Mouse (Mus musculus) large intestine, adult 2 months (tissue): ENCODE data around the gene Stag1. TPM values are rescaled to one million over a fixed set of nuclear protein-coding genes. Genes with fewer than 3 reads are reported as not detected.
A peak's percentile ranks its signal among the peaks of the same experiment; 100 is the strongest.

Experiments used
- DNase-seq: peaks from one replicate; pipeline ENCODE4 v3.0.0-alpha.2; 2012; ENCODE audit warnings: low read depth, low spot score
- WGBS: fragments of 180-500 bp; shearing (Covaris S2); methylation state at CpG from one replicate; pipeline ENCODE4 v1.1.7; 2018; 5-methylcytosine and 5-hydroxymethylcytosine counted together
- polyA plus RNA-seq: library from polyadenylated mRNA; depleted of rRNA; stranded (reverse); fragments of >200 nt; gene quantifications from 2 replicates; pipeline ENCODE4 v1.2.3, GENCODE M21; 2012

The Stag1 gene
- polyA plus RNA-seq, 1 experiment: 3.3 TPM

DNA sequence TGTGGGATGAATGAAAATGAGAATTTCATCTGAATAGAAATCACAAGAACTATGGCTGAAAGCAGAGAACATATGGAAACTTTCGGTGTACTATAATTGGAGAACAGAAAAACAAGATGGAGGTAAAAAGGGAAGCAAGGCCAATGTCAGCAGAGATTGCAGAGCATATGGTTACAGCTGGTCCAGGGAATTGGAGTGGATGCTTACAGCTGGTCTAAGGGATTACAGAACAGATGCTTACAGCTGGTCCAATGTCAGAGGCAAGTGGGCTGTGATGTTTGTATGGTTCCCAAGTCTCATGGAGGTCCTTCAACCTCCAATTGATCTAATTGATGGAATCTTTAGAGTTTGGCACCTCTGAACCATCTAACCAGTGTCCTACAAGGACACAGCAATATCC, 4.5 kb downstream of the Stag1 start:
- WGBS: 81% methylated on average over 1 of the region's 1 CpGs

DNA sequence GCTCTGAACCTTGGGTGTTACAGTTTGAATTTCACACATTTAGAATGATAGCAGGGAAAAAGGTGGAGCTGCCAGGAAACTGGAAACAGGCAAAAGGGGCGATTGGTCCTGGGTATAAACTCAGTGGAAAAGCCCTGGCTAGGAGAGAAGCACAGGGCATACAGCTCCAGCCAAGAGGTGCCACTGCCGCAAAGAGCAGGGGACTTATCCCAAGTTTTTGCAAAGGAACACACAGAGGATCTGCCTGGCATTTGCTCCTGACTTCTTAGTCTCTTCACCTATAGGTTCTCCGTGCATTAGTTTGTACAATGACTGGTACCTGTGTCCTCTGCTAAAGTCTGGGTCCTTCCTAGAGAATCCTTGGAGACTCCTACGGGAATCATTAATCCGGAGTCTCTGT, 5.6 kb downstream of the Stag1 start:
- 76% methylated on average over 5 of the region's 5 CpGs for WGBS
- DNase-seq: no peak

More for the DNA sequence above, 4.5 kb downstream of the Stag1 start:
- no peak for DNase-seq

DNA sequence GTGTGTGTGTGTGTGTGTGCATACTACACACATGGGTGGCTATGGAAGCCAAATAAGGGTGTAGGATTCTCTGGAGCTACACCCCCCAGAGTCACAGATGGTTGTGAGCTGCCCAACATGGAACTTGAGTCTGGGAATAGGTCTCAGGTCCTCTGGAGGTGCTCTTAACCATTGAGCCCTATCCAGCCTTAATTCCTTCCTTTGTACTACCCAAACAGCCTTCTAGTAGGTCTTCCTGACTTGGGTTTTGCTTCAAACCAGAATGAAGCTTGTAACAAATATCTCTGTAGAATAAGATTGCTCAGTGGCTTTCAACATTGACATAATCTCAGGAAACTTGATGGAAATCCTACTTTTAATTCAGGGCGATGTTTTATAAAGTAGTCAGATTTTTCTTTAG, 7.9 kb downstream of the Stag1 start:
- 86% methylated on average over 1 of the region's 1 CpGs for WGBS
- no peak for DNase-seq

DNA sequence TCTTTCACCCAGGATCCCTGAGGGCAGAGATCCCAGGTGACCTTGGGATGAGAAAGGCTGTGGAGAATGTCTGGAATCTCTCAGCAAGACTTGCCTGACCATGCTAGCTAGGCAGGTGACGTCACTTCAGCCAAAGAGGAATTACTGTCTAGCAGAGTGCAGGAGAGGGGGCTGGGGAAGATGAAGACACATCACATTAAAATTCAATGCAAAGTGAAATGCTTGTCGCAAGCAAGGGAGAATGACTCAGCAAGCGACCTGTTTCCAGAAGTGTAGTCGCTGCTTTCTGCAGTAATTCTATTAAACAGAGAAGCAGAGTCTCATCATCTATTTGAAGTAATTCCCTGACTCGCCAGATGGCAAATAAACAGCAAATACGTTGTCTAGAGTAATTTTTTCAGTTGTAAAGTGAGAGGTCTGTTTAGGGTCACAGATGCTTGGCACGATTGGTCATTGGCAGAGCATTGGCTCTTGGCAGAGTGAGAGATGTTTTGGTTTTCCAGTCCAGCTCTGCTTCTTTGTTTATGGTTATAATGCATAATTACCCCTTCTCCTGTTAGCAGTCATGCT, 8.5 kb downstream of the Stag1 start:
- WGBS: 53% methylated on average over 7 of the region's 7 CpGs
- DNase-seq: no peak

DNA sequence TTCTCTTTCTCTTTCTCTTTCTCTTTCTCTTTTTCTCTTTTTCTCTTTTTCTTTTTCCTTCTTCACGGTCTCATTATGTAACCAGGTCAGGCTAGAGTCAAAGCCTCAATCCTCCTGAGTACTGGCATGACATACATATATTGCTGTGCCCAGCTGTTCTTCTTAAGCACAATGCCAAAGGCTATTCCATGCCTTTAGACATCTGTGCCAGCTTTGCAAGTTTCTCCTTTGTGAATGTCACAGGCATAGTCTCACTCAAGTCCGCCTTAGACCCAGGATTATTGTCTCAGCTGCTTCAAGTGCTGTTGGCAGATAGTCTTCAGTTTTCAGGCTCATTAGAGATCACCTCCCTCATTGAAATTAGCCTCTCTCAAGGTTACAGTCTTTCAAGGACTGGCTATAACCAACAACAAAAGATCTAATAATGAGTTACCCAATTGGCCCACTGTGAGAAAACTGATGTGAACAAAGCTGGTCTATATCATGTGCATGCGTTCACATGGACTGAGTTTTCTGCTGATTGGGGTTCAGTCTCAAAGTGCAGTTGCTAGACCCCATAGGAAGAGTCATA, 16.0 kb downstream of the Stag1 start:
- 93% methylated on average over 3 of the region's 3 CpGs for WGBS
- no peak for DNase-seq

DNA sequence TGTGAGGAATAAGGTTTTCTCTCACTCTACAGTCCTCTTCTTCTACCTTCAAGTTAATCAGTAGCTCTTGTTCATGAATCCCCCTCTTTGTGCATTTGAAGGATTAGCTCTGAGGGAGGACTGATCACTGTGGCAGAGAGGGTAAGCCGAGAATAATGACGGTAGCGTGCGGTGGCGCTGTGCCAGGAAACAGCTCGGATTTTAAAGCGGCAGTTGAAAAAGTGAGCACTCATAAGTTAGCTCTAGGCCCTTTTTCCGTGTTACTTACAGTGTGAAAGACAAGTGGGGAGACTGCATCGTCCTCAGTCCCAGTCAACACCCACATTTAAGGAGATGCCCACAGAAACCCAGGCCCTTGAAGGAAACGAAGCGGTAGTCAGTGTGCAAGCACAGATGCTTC, 19.3 kb downstream of the Stag1 start:
- WGBS: 20% methylated on average over 11 of the region's 11 CpGs

DNA sequence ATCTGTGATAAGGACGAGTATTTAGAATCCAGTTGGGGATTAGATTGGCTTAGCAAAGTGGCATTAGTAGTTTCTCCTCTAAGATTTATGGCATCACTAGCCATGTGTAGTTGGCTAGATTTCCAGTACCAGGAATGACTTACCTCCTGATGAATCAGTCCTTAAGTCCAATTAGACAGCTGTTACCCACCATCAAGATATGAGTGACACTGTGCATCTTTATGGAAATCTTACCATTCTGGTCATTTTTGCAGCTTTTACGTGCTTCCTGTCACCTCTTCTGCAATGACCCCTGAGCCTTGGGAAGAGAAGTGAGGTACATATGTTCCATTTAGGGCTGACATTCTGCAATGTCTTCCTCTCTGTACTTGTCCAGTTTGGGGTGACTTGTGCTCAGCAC, 28.7 kb downstream of the Stag1 start:
- WGBS: 74% methylated on average over 2 of the region's 2 CpGs

More for the DNA sequence above, 19.3 kb downstream of the Stag1 start:
- no peak for DNase-seq

DNA sequence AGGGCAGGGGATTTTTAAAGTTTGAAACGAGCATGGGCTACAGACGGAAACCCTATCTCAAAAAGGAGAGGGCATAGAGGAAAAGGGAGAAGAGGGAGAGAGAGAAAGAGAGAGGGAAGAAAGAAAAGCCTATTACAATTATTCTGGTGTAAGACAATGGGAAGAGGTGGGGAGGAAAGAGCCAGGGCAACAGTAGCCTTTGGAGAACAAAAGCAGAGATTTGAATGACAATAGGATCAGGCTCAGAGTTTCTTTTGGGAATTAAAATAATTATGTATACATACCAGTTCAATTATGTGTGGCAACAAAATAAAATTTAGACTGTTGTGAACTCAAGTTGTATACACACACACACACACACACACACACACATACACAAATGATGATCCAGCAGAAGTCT, 43.2 kb downstream of the Stag1 start:
- no peak for DNase-seq
- WGBS: 95% methylated on average over 2 of the region's 2 CpGs

More for the DNA sequence above, 28.7 kb downstream of the Stag1 start:
- no peak for DNase-seq

DNA sequence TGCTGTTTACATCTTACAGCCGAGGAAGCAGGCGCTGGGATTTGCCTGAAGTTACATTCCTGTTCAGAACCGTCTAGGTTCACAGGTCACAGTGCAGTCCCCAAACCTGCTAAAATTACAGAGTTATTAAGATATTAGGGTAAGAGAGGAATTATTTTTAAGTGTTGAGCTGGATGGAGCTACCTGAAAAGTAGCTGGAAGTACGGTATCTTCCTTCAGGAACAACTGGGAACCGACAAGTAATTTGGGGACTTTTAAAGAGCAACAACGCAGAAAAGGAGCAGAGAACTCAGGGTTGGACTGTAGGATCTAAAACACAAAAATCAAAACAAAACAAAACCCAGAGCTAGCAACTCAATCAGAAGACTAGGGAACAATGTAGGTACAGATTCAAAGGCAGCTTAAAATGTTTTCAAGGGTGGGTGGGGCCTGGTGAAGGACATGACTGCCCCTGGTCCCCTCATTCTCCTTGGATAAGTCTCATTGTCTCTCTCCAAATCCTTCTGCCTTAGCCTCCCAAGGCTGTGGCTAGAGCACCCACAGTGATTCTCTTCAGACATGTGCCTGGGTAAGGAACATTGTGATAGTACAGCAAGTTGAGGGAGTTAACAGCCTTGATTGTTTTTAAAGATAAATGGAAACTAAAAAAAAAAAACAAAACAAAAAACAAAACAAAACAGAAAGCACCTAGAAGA, 43.9 kb downstream of the Stag1 start:
- WGBS: 75% methylated on average over 6 of the region's 6 CpGs
- DNase-seq: no peak

DNA sequence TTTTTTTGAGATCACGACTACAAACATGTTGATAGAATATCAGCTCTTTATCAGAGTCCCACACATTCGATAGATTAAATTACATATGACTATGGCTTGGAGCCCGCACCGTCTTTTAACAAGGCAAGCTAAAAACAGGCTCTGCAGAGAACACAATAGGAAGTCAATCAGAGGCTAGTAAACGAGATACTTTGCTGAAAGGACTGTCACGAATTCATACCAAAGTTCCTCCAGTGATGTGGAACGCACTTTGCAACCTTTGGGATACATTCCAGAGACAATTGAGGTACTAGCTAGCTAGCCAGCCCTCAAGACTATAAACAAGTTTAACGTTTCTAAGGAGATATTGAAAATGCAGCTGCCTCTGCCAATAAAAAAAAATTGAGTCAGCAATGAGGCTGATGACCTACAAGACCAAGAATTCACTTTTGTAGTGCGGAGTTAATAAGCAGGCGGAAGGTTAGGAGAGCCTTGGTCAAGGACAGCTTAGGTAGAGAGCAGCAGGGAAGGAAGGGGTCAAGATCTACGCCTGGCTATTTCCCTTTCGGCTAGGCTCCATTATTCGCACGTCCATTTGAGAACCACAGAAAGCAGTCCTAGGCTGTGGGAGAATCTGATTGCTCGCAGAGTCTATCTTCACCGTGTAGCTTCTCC, 44.7 kb downstream of the Stag1 start:
- 1% methylated on average over 16 of the region's 16 CpGs for WGBS
- DNase-seq: peak; percentile 51

DNA sequence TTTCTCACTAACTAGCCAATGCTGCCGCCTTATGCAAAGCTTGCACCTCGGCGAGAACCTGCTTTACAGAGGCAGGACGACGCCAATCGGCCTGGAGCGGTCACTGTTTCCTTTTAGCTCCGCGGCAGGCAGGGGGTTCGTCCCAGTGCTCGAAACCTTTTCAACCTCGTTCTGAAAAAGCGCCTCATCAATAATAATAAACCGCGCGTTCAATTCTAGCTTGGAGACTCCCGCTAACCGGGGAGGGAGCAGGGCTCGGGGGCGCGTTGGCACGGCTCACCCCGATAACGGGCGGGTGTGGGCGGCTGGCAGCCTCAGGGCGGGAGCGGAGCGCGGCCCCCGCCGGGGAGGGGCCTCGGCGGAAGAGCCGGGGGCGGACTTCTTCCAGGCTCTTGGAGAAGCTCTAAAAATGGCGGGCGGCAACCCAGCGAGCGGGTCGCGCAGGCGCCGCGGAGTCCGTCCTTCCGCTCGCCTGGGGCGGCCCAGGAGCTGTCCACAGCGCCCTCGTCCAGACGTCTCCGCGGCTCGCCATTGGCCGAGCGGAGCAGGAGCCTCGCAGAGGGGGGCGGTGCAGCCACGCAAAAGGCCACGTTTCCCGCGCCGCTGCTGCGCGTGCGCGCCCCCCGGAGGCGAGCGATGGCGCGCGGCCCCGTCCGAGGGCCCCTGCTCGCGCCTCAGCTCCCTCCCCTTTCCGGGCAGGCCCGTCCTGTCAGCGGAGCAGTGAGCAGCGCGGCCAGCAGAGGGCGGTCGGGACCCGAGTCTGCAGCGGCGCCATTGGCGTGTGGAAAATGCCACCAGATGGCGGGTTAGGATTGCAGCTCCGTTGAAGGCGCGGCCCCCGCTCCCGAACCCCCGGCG, 45.5 kb downstream of the Stag1 start:
- WGBS: under 1% methylated on average over 97 of the region's 97 CpGs
- DNase-seq: peak; percentile 87

DNA sequence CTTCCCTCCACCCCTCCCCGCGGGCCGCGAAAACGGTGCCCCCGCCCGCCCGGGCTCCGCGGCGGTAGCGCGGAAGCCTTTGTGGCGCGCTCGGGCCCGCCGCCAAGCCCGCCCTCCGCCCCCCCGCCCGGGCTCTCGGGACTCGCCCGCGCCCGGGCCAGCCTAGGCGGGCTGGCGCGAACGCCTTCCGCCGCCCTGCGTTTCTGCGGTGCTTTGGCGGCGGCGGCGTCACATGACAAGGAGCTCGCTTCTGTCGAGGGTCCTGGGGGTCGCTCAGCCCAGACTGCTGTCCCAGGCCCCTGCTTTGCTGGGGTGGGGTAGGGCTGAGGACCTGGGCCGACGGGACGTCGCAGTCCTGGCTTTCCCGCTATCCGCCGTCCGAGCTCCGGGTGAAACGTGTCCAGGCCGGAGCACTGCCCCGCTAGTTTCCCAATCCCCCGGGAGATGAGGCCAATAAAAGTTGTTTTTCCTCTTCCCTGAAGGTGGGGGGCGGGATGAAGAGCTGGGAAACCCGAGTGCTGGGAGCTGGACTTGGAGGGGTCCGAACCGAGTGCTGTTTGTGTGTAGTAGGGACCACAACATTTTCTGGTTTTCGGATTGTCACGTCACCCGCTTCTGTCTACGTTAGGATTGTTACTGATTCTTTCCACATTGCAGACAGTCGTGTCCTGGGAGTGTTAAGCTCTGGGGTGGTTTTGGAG, 46.6 kb downstream of the Stag1 start:
- DNase-seq: no peak
- WGBS: under 1% methylated on average over 37 of the region's 64 CpGs

DNA sequence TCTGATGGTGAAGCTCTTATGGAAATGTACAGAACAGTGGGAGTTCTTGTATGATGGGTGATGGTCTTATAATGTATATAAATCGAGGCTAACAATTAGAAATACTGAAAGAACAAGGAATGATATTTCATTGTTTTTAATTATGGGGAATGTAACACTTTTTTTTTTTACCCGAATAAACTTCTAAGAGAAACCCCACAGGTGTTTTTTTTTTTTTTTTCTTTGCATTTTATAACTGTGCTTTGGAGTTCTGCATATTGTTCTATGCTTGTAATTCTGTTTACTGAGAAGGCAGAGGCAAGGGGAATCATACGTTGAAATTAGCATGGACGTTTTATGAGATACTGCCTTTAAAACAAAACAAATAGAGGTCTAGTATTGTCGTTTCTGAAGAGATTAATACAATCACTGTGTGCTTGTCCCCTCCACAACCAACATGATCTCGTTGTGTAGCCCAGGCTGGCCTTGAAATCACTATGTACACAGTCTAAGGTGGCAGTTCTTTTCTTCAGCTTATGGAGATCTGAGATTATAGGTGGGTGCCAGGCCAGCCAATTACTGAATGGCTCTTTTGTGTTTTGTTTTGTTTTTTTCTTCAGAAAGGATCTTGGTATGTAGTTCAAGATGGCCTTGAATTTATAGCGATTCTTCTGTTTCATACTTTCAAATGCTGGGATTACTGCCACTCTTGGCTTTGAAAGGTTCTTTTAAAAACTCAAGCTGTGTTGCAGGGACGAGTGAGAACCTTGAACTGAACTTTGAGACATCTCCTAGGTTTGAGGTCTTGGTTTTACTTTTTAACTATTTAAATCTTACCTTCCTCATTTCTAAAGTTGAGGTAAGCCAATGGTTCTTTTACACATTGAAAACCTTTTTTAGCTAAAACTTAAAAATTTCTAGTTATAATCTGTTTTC, 47.7 kb downstream of the Stag1 start:
- WGBS: 9% methylated on average over 8 of the region's 8 CpGs
- no peak for DNase-seq

DNA sequence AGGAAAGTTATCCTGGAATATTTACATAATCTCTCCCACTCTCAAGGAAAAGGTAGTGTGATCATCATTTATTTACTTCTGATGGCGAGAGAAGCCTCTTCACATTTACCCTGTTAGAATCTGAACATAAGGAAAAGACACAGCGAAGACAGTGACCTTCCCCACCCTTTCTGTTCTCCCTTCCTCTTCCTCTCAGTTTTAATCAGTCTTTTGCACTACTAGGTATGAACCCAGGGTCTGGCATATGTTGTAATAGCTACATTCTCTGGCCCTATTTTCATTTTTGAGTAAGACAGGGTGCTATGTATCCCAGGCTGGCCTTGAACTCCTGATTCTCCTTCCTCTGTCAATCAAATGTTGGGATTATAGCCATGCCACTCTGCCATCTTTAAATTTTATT, 48.7 kb downstream of the Stag1 start:
- 76% methylated on average over 2 of the region's 2 CpGs for WGBS
- no peak for DNase-seq

DNA sequence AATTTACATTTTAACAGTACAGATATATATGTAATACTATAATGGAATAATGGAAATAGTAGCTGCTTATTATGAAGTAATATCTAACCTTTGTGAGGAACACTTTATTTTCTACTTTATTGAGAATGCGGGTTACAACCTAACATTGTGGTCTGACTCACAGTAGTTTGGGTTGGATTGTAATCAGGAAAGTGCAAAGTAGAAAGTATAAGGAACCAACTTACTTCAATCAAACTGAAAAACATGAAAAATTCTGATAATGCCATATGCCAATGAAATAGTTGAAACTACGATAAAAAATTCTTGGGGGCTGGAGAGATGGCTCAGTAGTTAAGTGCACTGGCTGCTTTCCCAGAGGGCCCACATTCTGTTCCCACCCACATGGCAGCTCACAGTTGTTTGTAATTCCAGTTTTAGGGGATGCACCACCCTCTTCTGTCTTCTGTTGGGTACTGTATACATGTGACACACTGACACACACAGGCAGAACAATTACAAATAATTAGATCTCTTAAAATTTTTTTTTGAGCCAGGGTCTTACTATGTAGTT, 50.3 kb downstream of the Stag1 start:
- 72% methylated on average over 2 of the region's 2 CpGs for WGBS

DNA sequence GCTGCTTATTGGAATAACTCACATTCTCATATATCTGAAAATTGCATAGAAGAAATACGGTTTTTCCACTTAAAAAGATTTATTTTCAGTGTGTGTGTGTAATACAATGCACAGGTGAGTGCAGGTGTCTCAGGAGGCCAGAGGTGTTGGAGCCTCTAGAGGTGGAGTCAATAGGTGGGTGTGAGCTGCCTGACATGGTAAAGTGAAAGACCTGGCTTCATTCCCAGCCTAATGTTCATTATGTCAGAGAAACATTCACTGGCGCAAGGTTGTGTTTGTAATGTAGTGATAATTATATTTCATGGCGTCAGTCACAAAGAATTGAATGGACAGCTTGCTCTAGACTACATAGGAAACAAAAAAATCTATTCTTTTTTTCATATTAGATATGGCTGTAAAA, 56.5 kb downstream of the Stag1 start:
- peak; percentile 48 for DNase-seq
- 34% methylated on average over 3 of the region's 3 CpGs for WGBS

More for the DNA sequence above, 50.3 kb downstream of the Stag1 start:
- DNase-seq: no peak

DNA sequence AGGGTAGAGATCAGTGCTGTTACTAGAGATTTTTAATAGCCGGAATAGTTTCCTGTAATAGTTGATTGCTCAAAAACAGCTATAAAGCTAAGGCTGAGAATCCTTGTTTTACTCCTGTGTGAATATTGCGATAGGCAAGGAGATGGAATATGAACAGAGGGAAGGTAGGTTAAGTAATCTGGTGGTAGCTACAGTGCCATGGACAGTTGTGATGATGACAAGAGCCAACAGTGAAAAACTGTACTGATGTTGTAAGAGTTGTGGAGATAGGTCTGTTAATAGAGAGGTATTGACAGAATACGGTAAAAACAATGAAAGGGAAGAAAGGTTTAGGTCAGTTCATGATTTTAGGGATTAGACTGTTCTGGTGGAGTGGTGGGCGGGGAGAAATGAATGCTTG, 58.5 kb downstream of the Stag1 start:
- DNase-seq: no peak
- 95% methylated on average over 4 of the region's 4 CpGs for WGBS

DNA sequence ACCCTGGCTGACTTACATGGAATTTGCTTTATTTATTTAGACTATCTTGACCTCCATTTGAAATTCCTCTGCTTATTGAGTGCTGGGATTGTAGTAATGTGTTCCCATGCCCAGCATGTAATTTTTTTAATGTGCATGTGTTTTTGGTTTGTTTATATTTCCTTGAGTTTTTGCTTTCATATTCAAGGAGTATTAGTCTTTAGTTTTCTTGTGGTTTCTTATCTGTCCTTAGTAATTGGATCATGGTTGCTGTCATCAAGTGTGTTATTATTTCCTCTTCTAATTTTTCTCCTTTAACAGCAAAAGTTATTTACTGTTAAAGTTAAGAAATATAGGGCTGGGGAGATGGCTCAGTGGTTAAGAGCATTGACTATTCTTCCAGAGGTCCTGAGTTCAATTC, 63.0 kb downstream of the Stag1 start:
- no peak for DNase-seq
